Mouse (Mus musculus): ENCODE data around the gene Drc3.

- TF ChIP-seq CTCF (IDR thresholded peaks at IDR 0.05; ENCODE audit: control insufficient read depth, insufficient read depth, insufficient replicate concordance, low read depth, low read length) = no peak
- no peak for TF ChIP-seq POLR2A (IDR thresholded peaks at IDR 0.05; ENCODE audit: control insufficient read depth, low read depth, low read length)
Observed at GRCm38 (mm10) chr11:60368909-60369308, 15.8 kb downstream of the Drc3 start.

All from testis, adult 2 months (tissue).